Mouse (Mus musculus) heart, embryonic 11.5 days (tissue): ENCODE measurements around the gene Chpf2. TPM values are rescaled to one million over a fixed set of nuclear protein-coding genes. Genes with fewer than 3 reads are reported as not detected.
A peak's percentile ranks its signal among the peaks of the same experiment; 100 is the strongest.

Experiments
- ATAC-seq: fragments of 200-750 bp; cut with Nextera tagmentation; replicated peaks from 2 replicates; pipeline ENCODE4 v1.8.0; 2017; ENCODE audit warnings: moderate library complexity; ENCODE audit not compliant: insufficient number of reproducible peaks, low FRiP score, low TSS enrichment
- H3K27ac ChIP-seq: fragments of 300-500 bp; sonication (generic); 2 replicates; pipeline ENCODE4 v1.5.1; 2014; ENCODE audit warnings: mild to moderate bottlenecking, low read depth, low read length
- H3K27me3 ChIP-seq: fragments of 300-500 bp; sonication (generic); 2 replicates; pipeline ENCODE4 v1.6.1; 2014; ENCODE audit warnings: mild to moderate bottlenecking, low read length, mixed read lengths; ENCODE audit not compliant: control insufficient read depth, insufficient read depth
- H3K36me3 ChIP-seq: fragments of 300-500 bp; sonication (generic); 2 replicates; pipeline ENCODE4 v1.6.1; 2014; ENCODE audit warnings: mild to moderate bottlenecking, low read length, moderate library complexity, mixed read lengths; ENCODE audit not compliant: control insufficient read depth, insufficient read depth
- H3K4me1 ChIP-seq: fragments of 300-500 bp; sonication (generic); 2 replicates; pipeline ENCODE4 v1.6.1; 2014; ENCODE audit warnings: low read length; ENCODE audit not compliant: control insufficient read depth, insufficient read depth
- H3K4me2 ChIP-seq: fragments of 300-500 bp; sonication (generic); 2 replicates; pipeline ENCODE4 v1.6.1; 2014; ENCODE audit warnings: mild to moderate bottlenecking, moderate library complexity
- H3K4me3 ChIP-seq: fragments of 300-500 bp; sonication (generic); 2 replicates; pipeline ENCODE4 v1.5.1; 2014; ENCODE audit warnings: low read depth, low read length
- H3K9ac ChIP-seq: fragments of 300-500 bp; sonication (generic); 2 replicates; pipeline ENCODE4 v1.6.1; 2014; ENCODE audit warnings: mild to moderate bottlenecking, low read depth, low read length, moderate library complexity
- H3K9me3 ChIP-seq: fragments of 300-500 bp; sonication (generic); replicated peaks from 2 replicates; pipeline ENCODE4 v1.6.1; 2016; ENCODE audit warnings: low read length; ENCODE audit not compliant: control insufficient read depth
- WGBS: fragments of 180-500 bp; shearing (Covaris S2); extraction: QIAGEN DNeasy Blood & Tissue Kit; methylation state at CpG from one replicate; pipeline ENCODE4 v1.1.7; 2014; ENCODE audit not compliant: insufficient replicate concordance; 5-methylcytosine and 5-hydroxymethylcytosine counted together
- microRNA counts: library from miRNA; unstranded; fragments of <30 nt; microRNA quantifications from one replicate; lab custom pipeline; 2015
- microRNA-seq: library from miRNA; unstranded; fragments of <30 nt; microRNA quantifications from one replicate; pipeline ENCODE4, GENCODE M21; 2016; ENCODE audit warnings: borderline number of aligned reads
- polyA plus RNA-seq: library from polyadenylated mRNA; unstranded; fragments of >200 nt; fragmentation: Nextera tagmentation; extraction: Ambion mirVana; gene quantifications from 2 replicates; pipeline ENCODE4 v1.2.1, GENCODE M21; 2014

The Chpf2 gene
- polyA plus RNA-seq, 1 experiment from 2014 or later: 8.1 TPM

DNA sequence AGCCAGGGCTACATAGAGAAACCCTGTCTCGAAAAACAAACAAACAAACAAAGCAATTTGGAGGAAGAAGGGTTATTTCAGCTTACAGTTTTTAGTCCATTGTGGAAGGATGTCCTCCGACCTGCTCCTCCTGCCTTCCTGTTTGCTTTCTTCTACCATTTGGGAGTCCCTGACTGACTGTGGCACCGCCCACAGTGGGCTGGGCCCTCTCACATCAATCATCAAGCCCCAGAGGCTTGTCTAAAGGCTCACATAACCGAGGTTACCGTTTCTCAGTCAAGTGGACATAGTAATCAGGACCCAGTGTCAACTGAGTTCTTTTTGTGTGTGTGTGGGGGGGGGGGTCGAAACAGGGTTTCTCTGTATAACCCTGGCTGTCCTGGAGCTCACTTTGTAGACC lies 51.6 kb downstream of the Chpf2 start:
- Histone ChIP-seq H3K9me3 (no peaks in the 10 kb centered on the region), H3K36me3 (no peaks in the 10 kb centered on the region), H3K27me3 (no peaks in the 10 kb centered on the region), H3K9ac (no peak overlapping the region), H3K4me2 (no peak overlapping the region), H3K4me1 (no peaks in the 10 kb centered on the region), H3K27ac (no peak overlapping the region), H3K4me3 (no peak overlapping the region)
- no peak for ATAC-seq
- 54% methylated on average over 6 of the region's 6 CpGs for WGBS

DNA sequence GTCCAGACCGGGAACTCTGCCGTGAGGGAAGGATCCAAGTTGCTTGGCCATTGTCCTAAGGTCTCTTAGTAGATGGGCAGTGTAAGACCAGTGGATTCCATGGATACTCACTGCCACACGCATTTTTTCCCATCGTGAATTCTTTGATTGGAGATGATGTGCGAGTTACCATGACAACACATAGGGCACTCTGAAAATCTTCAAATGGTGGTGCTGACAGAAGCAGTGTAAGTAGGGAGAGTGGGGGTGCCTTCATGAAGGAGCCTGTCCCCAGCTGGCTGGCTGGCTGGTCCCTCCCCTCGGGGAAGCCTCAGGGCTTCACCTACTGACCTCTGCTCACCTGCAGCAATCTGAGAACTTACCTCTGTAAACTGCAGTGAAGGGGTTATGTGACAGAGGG lies 52.5 kb downstream of the Chpf2 start:
- no peak overlapping the region for H3K27ac ChIP-seq
- no peak overlapping the region for H3K4me3 ChIP-seq
- H3K36me3 ChIP-seq: no peaks in the 10 kb centered on the region
- H3K9me3 ChIP-seq: no peaks in the 10 kb centered on the region
- no peaks in the 10 kb centered on the region for H3K27me3 ChIP-seq
- 70% methylated on average over 6 of the region's 6 CpGs for WGBS
- no peak overlapping the region for H3K4me2 ChIP-seq
- H3K4me1 ChIP-seq: no peaks in the 10 kb centered on the region
- no peak overlapping the region for H3K9ac ChIP-seq
- no peak for ATAC-seq

MicroRNAs encoded within 50 kb of the gene (microRNA counts, 519-probe panel; counts per million panel counts)
- 32.2 counts per million for microRNA mmu-miR-671-3p (lab: Ali Mortazavi, UCI)
- microRNA mmu-miR-671-5p (lab: Ali Mortazavi, UCI): 32.2 counts per million

Small RNA genes lying within 50 kb of the gene (microRNA-seq; reads per million reads assigned to microRNA genes)
- 372 reads per million, percentile 77 among the genes with 10 or more reads in this experiment for gene Mir671

Other genes starting within 250 kb of the Chpf2 start
- gene Kcnh2, start 235.1 kb upstream of the Chpf2 start, polyA plus RNA-seq: 19.4 and 20.8 TPM in 2 replicates
- gene Nos3, start 221.9 kb upstream of the Chpf2 start, polyA plus RNA-seq: 21.5 and 30.4 TPM in 2 replicates
- 0.49 and 1.5 TPM in 2 replicates for gene Atg9b, start 194.6 kb upstream of the Chpf2 start, polyA plus RNA-seq
- gene Abcb8, start 193.1 kb upstream of the Chpf2 start, polyA plus RNA-seq: 44.6 and 53.1 TPM in 2 replicates
- 0.20 TPM in 1 of 2 replicates, not detected in the other for gene Asic3, start 173.3 kb upstream of the Chpf2 start, polyA plus RNA-seq
- gene Cdk5, start 163.2 kb upstream of the Chpf2 start, polyA plus RNA-seq: 34.0 and 36.2 TPM in 2 replicates
- gene Slc4a2, start 162.9 kb upstream of the Chpf2 start, polyA plus RNA-seq: 17.7 and 17.9 TPM in 2 replicates
- gene Fastk, start 141.5 kb upstream of the Chpf2 start, polyA plus RNA-seq: 158 and 165 TPM in 2 replicates
- 21.5 and 22.6 TPM in 2 replicates for gene Tmub1, start 138.9 kb upstream of the Chpf2 start, polyA plus RNA-seq
- gene Agap3, start 134.6 kb upstream of the Chpf2 start, polyA plus RNA-seq: 24.6 and 28.8 TPM in 2 replicates
- 0.04 TPM in 1 of 2 replicates, not detected in the other for gene Gbx1, start 59.5 kb upstream of the Chpf2 start, polyA plus RNA-seq
- gene Asb10, start 45.8 kb upstream of the Chpf2 start, polyA plus RNA-seq: 3.2 and 3.4 TPM in 2 replicates
- not detected in 2 replicates for gene 4931409K22Rik, start 29.9 kb upstream of the Chpf2 start, polyA plus RNA-seq
- 75.6 and 78.6 TPM in 2 replicates for gene Abcf2, start 9.3 kb upstream of the Chpf2 start, polyA plus RNA-seq
- gene Smarcd3, start 37.7 kb downstream of the Chpf2 start, polyA plus RNA-seq: 73.2 and 76.1 TPM in 2 replicates
- 28.2 and 30.7 TPM in 2 replicates for gene Nub1, start 98.8 kb downstream of the Chpf2 start, polyA plus RNA-seq
- 11.5 and 13.6 TPM in 2 replicates for gene Wdr86, start 144.0 kb downstream of the Chpf2 start, polyA plus RNA-seq
- gene Crygn, start 171.3 kb downstream of the Chpf2 start, polyA plus RNA-seq: 2.8 and 3.5 TPM in 2 replicates